Mouse (Mus musculus) liver, embryonic 14.5 days (tissue): ENCODE results near the gene E030030I06Rik. TPM values are rescaled to one million over a fixed set of nuclear protein-coding genes. Genes with fewer than 3 reads are reported as not detected.
"Not testable (repeated sequence)": the region's sequence is repeated elsewhere in the genome, so short reads cannot be mapped to it uniquely, and the experiment has no call there.

Experiments used
- ATAC-seq: fragments of 200-750 bp; cut with Nextera tagmentation; 2 replicates; pipeline ENCODE4 v1.8.0; 2017; ENCODE audit warnings: moderate number of reproducible peaks, mild to moderate bottlenecking, moderate library complexity; ENCODE audit not compliant: insufficient read depth
- DNase-seq, 3 experiments: peaks; one replicate each; pipeline ENCODE4 v3.0.0-alpha.2; 2012 to 2013; ENCODE audit warnings: low read depth in 3 of 3, low spot score in 3 of 3
- H3K27ac ChIP-seq: fragments of 300-500 bp; sonication (generic); 2 replicates; pipeline ENCODE4 v1.5.1; 2014; ENCODE audit warnings: moderate library complexity, mild to moderate bottlenecking, control low read depth, inconsistent platforms
- H3K27me3 ChIP-seq: fragments of 300-500 bp; sonication (generic); 2 replicates; pipeline ENCODE4 v1.6.1; 2014; ENCODE audit warnings: mild to moderate bottlenecking, low read length, moderate library complexity; ENCODE audit not compliant: control insufficient read depth, insufficient read depth
- H3K36me3 ChIP-seq: fragments of 300-500 bp; sonication (generic); replicated peaks from 2 replicates; pipeline ENCODE4 v1.6.1; 2014; ENCODE audit warnings: low read depth; ENCODE audit not compliant: control insufficient read depth, insufficient read depth
- H3K4me1 ChIP-seq, 2 experiments: fragments of 200-500 bp in 1 of 2; fragments of 300-500 bp in 1 of 2; sonication (generic) in 1 of 2; replicated peaks; 2 replicates each; pipeline ENCODE4 v1.6.1; 2012 to 2014; ENCODE audit warnings: antibody characterized with exemption in 1 of 2, inconsistent platforms in 1 of 2, low read length in 1 of 2; ENCODE audit not compliant: control insufficient read depth in 2 of 2, insufficient read depth in 2 of 2
- H3K4me2 ChIP-seq: fragments of 300-500 bp; sonication (generic); 2 replicates; pipeline ENCODE4 v1.6.1; 2014; ENCODE audit warnings: low read depth, mild to moderate bottlenecking, control low read depth, moderate library complexity
- H3K4me3 ChIP-seq, 2 experiments: fragments of 200-500 bp in 1 of 2; fragments of 300-500 bp in 1 of 2; sonication (generic) in 1 of 2; 2 replicates each; pipeline ENCODE4 v1.5.1; 2012 to 2014; ENCODE audit warnings: low read depth in 2 of 2, low read length in 2 of 2, mild to moderate bottlenecking in 2 of 2, control low read depth in 1 of 2, inconsistent platforms in 1 of 2, moderate library complexity in 1 of 2; ENCODE audit not compliant: insufficient read depth in 1 of 2
- H3K9ac ChIP-seq: fragments of 300-500 bp; sonication (generic); replicated peaks from 2 replicates; pipeline ENCODE4 v1.6.1; 2014; ENCODE audit warnings: mild to moderate bottlenecking, control low read depth, moderate library complexity
- H3K9me3 ChIP-seq: fragments of 300-500 bp; sonication (generic); 2 replicates; pipeline ENCODE4 v1.6.1; 2016; ENCODE audit warnings: low read length, mixed read lengths; ENCODE audit not compliant: control insufficient read depth
- CTCF ChIP-seq: IDR thresholded peaks from 2 replicates; pipeline ENCODE4 v1.5.1; 2016; ENCODE audit warnings: antibody characterized with exemption, low read depth, control low read depth
- EP300 ChIP-seq: IDR thresholded peaks from 2 replicates; pipeline ENCODE4 v1.6.1; 2016; ENCODE audit warnings: antibody characterized with exemption, low read depth
- WGBS: fragments of 180-500 bp; shearing (Covaris S2); extraction: QIAGEN DNeasy Blood & Tissue Kit; methylation state at CpG from one replicate; pipeline ENCODE4 v1.1.7; 2014; ENCODE audit not compliant: insufficient replicate concordance; 5-methylcytosine and 5-hydroxymethylcytosine counted together
- polyA plus RNA-seq, 2 experiments: library from polyadenylated mRNA; depleted of rRNA in 1 of 2; stranded (reverse) in 1 of 2; unstranded in 1 of 2; fragments of >200 nt; fragmentation: Nextera tagmentation in 1 of 2; extraction: Ambion mirVana in 1 of 2; gene quantifications; 2 replicates each; pipeline versions ENCODE4 v1.2.1 to v1.2.3; 2012 to 2014

E030030I06Rik gene
- polyA plus RNA-seq (2012; rRNA removed) = 2.2 and 6.8 TPM in 2 replicates
- polyA plus RNA-seq (2014; fragmentation: Nextera tagmentation; extraction: Ambion mirVana) = 1.6 and 2.7 TPM in 2 replicates

GRCm38 (mm10) chr10:22149073-22149690 lies at the start of gene E030030I06Rik:
TSS of gene E030030I06Rik (minus strand) at chr10:22149270.
- TF ChIP-seq CTCF (no peak), EP300 (no peak)
- under 1% methylated on average over 37 of the region's 37 CpGs for WGBS
- no peak for DNase-seq

GRCm38 (mm10) chr10:22191035-22191434 lies 42.0 kb upstream of the E030030I06Rik start:
- H3K27ac ChIP-seq, H3K36me3 ChIP-seq, H3K4me3 ChIP-seq, H3K27me3 ChIP-seq, H3K4me2 ChIP-seq, ATAC-seq, H3K9ac ChIP-seq, DNase-seq, H3K9me3 ChIP-seq, H3K4me1 ChIP-seq: not testable (repeated sequence)
- WGBS = 5% methylated on average over 6 of the region's 10 CpGs

More at GRCm38 (mm10) chr10:22149073-22149690, at the start of gene E030030I06Rik:
- Histone ChIP-seq H3K4me3 (peak within 1 kb of the TSS; percentile 56 to 68), H3K9ac (peak within 1 kb of the TSS; percentile 28; the same call in 1 of the 2 replicates), H3K27me3 (peaks cover 48% of the 10 kb centered on the region), H3K4me1 (no peaks in the 10 kb centered on the region), H3K4me2 (peak within 1 kb of the TSS; percentile 62), H3K36me3 (no peaks in the 10 kb centered on the region), H3K9me3 (no peaks in the 10 kb centered on the region), H3K27ac (no peak within 1 kb of the TSS)
- no peak for ATAC-seq

GRCm38 (mm10) chr10:22176515-22176914 lies 27.4 kb upstream of the E030030I06Rik start:
- not testable (repeated sequence) for H3K9ac ChIP-seq, H3K4me2 ChIP-seq, H3K9me3 ChIP-seq, DNase-seq, H3K4me1 ChIP-seq, H3K4me3 ChIP-seq, H3K27ac ChIP-seq, H3K36me3 ChIP-seq, ATAC-seq, H3K27me3 ChIP-seq
- 42% methylated on average over 2 of the region's 2 CpGs for WGBS

- 36% methylated on average over 1 of the region's 2 CpGs for WGBS
- H3K4me2 ChIP-seq, H3K9me3 ChIP-seq, H3K27me3 ChIP-seq, H3K9ac ChIP-seq, H3K36me3 ChIP-seq, H3K4me1 ChIP-seq, H3K4me3 ChIP-seq, ATAC-seq, H3K27ac ChIP-seq, DNase-seq: not testable (repeated sequence)
These were observed 25.1 kb upstream of the E030030I06Rik start for GRCm38 (mm10) chr10:22174190-22174487.

GRCm38 (mm10) chr10:22173335-22174189 lies 24.5 kb upstream of the E030030I06Rik start:
- not testable (repeated sequence) for H3K4me3 ChIP-seq, H3K36me3 ChIP-seq, H3K9ac ChIP-seq, DNase-seq, H3K27ac ChIP-seq, H3K27me3 ChIP-seq, H3K4me1 ChIP-seq, ATAC-seq, H3K9me3 ChIP-seq, H3K4me2 ChIP-seq
- WGBS = 15% methylated on average over 11 of the region's 17 CpGs

- H3K27ac ChIP-seq, H3K4me1 ChIP-seq, DNase-seq, H3K4me3 ChIP-seq, ATAC-seq, H3K9me3 ChIP-seq, H3K4me2 ChIP-seq, H3K9ac ChIP-seq, H3K27me3 ChIP-seq, H3K36me3 ChIP-seq: not testable (repeated sequence)
- WGBS = 49% methylated on average over 4 of the region's 5 CpGs
These were observed 23.6 kb upstream of the E030030I06Rik start for GRCm38 (mm10) chr10:22172431-22173334.

- not testable (repeated sequence) for H3K4me2 ChIP-seq, H3K9me3 ChIP-seq, H3K27me3 ChIP-seq, ATAC-seq, H3K4me3 ChIP-seq, DNase-seq, H3K9ac ChIP-seq, H3K36me3 ChIP-seq, H3K4me1 ChIP-seq, H3K27ac ChIP-seq
These were observed 20.0 kb upstream of the E030030I06Rik start for GRCm38 (mm10) chr10:22169116-22169515.
